Mouse (Mus musculus): ENCODE data around the gene Lingo4. TPM values are rescaled to one million over a fixed set of nuclear protein-coding genes. Genes with fewer than 3 reads are reported as not detected.

Gene Lingo4
- total and polyA plus RNA-seq, 3 experiments, result not detected

GRCm38 (mm10) chr3:94369709-94370108 lies 28.6 kb upstream of the Lingo4 start:
- Histone ChIP-seq H3K4me2 (ENCODE audit: insufficient read depth, low read depth, poor library complexity, severe bottlenecking) (no peak overlapping the region), H3K4me1 (ENCODE audit: control insufficient read depth in 1 of 2, insufficient read depth in 2 of 2) (peaks cover 9 to 29% of the 10 kb centered on the region in 2 experiments), H3K9ac (ENCODE audit: insufficient read depth, low read depth) (no peak overlapping the region), H3K79me2 (replicated peaks; ENCODE audit: control insufficient read depth, extremely low read depth, insufficient read depth, poor library complexity, severe bottlenecking) (no peaks in the 10 kb centered on the region), H3K36me3 (replicated peaks in 1 of 2; ENCODE audit: control insufficient read depth in 1 of 2, insufficient read depth in 1 of 2, low read length in 1 of 2) (no peaks in the 10 kb centered on the region), H3K4me3 (replicated peaks in 1 of 3; ENCODE audit: low read depth in 2 of 3, low read length in 2 of 3, poor library complexity in 1 of 3) (no peak overlapping the region), H3K27ac (ENCODE audit: insufficient read depth, low read depth) (no peak overlapping the region), H3K27me3 (replicated peaks) (no peaks in the 10 kb centered on the region), H3K9me3 (replicated peaks; ENCODE audit: low read length) (no peaks in the 10 kb centered on the region)
- in situ Hi-C loops (cut with MboI; ENCODE audit: low pct_ligation_motif_present, low pct_unique_long_range_greater_than_20kb, low sequenced_read_pairs), result no loop called here
- no peak for DNase-seq (ENCODE audit: extremely low read depth)
- dilution Hi-C loops (cut with MboI; ENCODE audit: extremely low pct_ligation_motif_present, extremely low pct_unique_long_range_greater_than_20kb, low sequenced_read_pairs), result no loop called here
- no peak for TF ChIP-seq HCFC1 (IDR thresholded peaks at IDR 0.05; ENCODE audit: low read depth, low read length)
- TF ChIP-seq TBP (conservative IDR thresholded peaks at IDR 0.05; ENCODE audit: low read depth, low read length), result no peak
- no peak for TF ChIP-seq CHD2 (IDR thresholded peaks at IDR 0.05; ENCODE audit: low read length)
- no peak for TF ChIP-seq IRF4 (IDR thresholded peaks at IDR 0.05; ENCODE audit: low read depth, low read length)
- no peak for TF ChIP-seq ZKSCAN1 (IDR thresholded peaks at IDR 0.05; ENCODE audit: borderline replicate concordance, low read depth, low read length)
- no peak for TF ChIP-seq MYC (IDR thresholded peaks at IDR 0.05; ENCODE audit: low read depth, low read length)
- no peak for TF ChIP-seq JUND (conservative IDR thresholded peaks at IDR 0.05; ENCODE audit: low read depth, low read length)
- TF ChIP-seq ETS1 (conservative IDR thresholded peaks at IDR 0.05; ENCODE audit: low read depth, low read length), result no peak
- no peak for TF ChIP-seq MXI1 (IDR thresholded peaks at IDR 0.05; ENCODE audit: low read depth, low read length)
- no peak for TF ChIP-seq ZMIZ1 (IDR thresholded peaks at IDR 0.05; ENCODE audit: low read depth, low read length)
- no peak for TF ChIP-seq POLR2A (IDR thresholded peaks at IDR 0.05; ENCODE audit: low read depth, low read length)
- TF ChIP-seq SMC3 (IDR thresholded peaks at IDR 0.05; ENCODE audit: low read depth, low read length), result no peak
- TF ChIP-seq NRF1 (IDR thresholded peaks at IDR 0.05; ENCODE audit: low read depth, low read length), result no peak
- TF ChIP-seq RAD21 (IDR thresholded peaks at IDR 0.05; ENCODE audit: low read depth, low read length), result no peak
- no peak for TF ChIP-seq UBTF (IDR thresholded peaks at IDR 0.05; ENCODE audit: low read depth, low read length)
- no peak for TF ChIP-seq MAFK (IDR thresholded peaks at IDR 0.05; ENCODE audit: insufficient replicate concordance, low read length)
- no peak for TF ChIP-seq CTCF (conservative IDR thresholded peaks at IDR 0.05 in 1 of 2, IDR thresholded peaks at IDR 0.05 in 1 of 2; ENCODE audit: low read depth in 2 of 2, low read length in 2 of 2)

GRCm38 (mm10) chr3:94371637-94372036 lies 26.7 kb upstream of the Lingo4 start:
- dilution Hi-C loops (cut with MboI; ENCODE audit: extremely low pct_ligation_motif_present, extremely low pct_unique_long_range_greater_than_20kb, low sequenced_read_pairs), result no loop called here
- H3K4me3 ChIP-seq (replicated peaks in 1 of 3; ENCODE audit: low read depth in 2 of 3, low read length in 2 of 3, poor library complexity in 1 of 3), result no peak overlapping the region
- peaks cover 9 to 39% of the 10 kb centered on the region in 2 experiments for H3K4me1 ChIP-seq (ENCODE audit: control insufficient read depth in 1 of 2, insufficient read depth in 2 of 2)
- no peaks in the 10 kb centered on the region for H3K79me2 ChIP-seq (replicated peaks; ENCODE audit: control insufficient read depth, extremely low read depth, insufficient read depth, poor library complexity, severe bottlenecking)
- H3K9ac ChIP-seq (ENCODE audit: insufficient read depth, low read depth), result no peak overlapping the region
- no peaks in the 10 kb centered on the region for H3K36me3 ChIP-seq (replicated peaks in 1 of 2; ENCODE audit: control insufficient read depth in 1 of 2, insufficient read depth in 1 of 2, low read length in 1 of 2)
- H3K27me3 ChIP-seq (replicated peaks), result no peaks in the 10 kb centered on the region
- H3K4me2 ChIP-seq (ENCODE audit: insufficient read depth, low read depth, poor library complexity, severe bottlenecking), result no peak overlapping the region
- no peak overlapping the region for H3K27ac ChIP-seq (ENCODE audit: insufficient read depth, low read depth)
- TF ChIP-seq CHD1 (IDR thresholded peaks at IDR 0.05; ENCODE audit: low read depth, low read length) (no peak), MAFK (IDR thresholded peaks at IDR 0.05; ENCODE audit: insufficient replicate concordance, low read length) (no peak), SIN3A (IDR thresholded peaks at IDR 0.05; ENCODE audit: low read length) (no peak), POLR2AphosphoS2 (IDR thresholded peaks at IDR 0.05; ENCODE audit: low read depth, low read length) (no peak), IRF4 (IDR thresholded peaks at IDR 0.05; ENCODE audit: low read depth, low read length) (no peak), NELFE (IDR thresholded peaks at IDR 0.05; ENCODE audit: low read depth, low read length) (no peak), MEF2A (IDR thresholded peaks at IDR 0.05; ENCODE audit: borderline replicate concordance, low read depth, low read length) (no peak), CTCF (conservative IDR thresholded peaks at IDR 0.05 in 1 of 2, IDR thresholded peaks at IDR 0.05 in 1 of 2; ENCODE audit: low read depth in 2 of 2, low read length in 2 of 2) (no peak), CHD2 (IDR thresholded peaks at IDR 0.05; ENCODE audit: low read length) (no peak), POLR2A (IDR thresholded peaks at IDR 0.05; ENCODE audit: low read depth, low read length) (no peak), ZKSCAN1 (IDR thresholded peaks at IDR 0.05; ENCODE audit: borderline replicate concordance, low read depth, low read length) (no peak), ZNF384 (IDR thresholded peaks at IDR 0.05; ENCODE audit: low read depth, low read length) (no peak), SMC3 (IDR thresholded peaks at IDR 0.05; ENCODE audit: low read depth, low read length) (no peak), MAZ (IDR thresholded peaks at IDR 0.05; ENCODE audit: low read depth, low read length) (no peak), E2F4 (IDR thresholded peaks at IDR 0.05; ENCODE audit: insufficient replicate concordance, low read depth, low read length) (no peak), HCFC1 (IDR thresholded peaks at IDR 0.05; ENCODE audit: low read depth, low read length) (no peak), RAD21 (IDR thresholded peaks at IDR 0.05; ENCODE audit: low read depth, low read length) (no peak), TBP (conservative IDR thresholded peaks at IDR 0.05; ENCODE audit: low read depth, low read length) (no peak), ETS1 (conservative IDR thresholded peaks at IDR 0.05; ENCODE audit: low read depth, low read length) (no peak), UBTF (IDR thresholded peaks at IDR 0.05; ENCODE audit: low read depth, low read length) (no peak)
- no peak for DNase-seq (ENCODE audit: extremely low read depth)
- in situ Hi-C loops (cut with MboI; ENCODE audit: low pct_ligation_motif_present, low pct_unique_long_range_greater_than_20kb, low sequenced_read_pairs), result no loop called here
- no peaks in the 10 kb centered on the region for H3K9me3 ChIP-seq (replicated peaks; ENCODE audit: low read length)
